Mouse (Mus musculus): ENCODE measurements around the gene Rdx.

GRCm38 (mm10) chr9:52104225-52104615, 57.2 kb downstream of the Rdx start:
- TF ChIP-seq CTCF (IDR thresholded peaks at IDR 0.05; ENCODE audit: control insufficient read depth, insufficient read depth, insufficient read length) (no peak), USF1 (IDR thresholded peaks at IDR 0.05; ENCODE audit: low read depth) (no peak), MYOG (IDR thresholded peaks at IDR 0.05; ENCODE audit: control insufficient read depth, extremely low read depth, insufficient read length) (no peak), MAX (IDR thresholded peaks at IDR 0.05) (no peak)
